Mouse (Mus musculus): ENCODE results near the gene Scyl1. TPM values are rescaled to one million over a fixed set of nuclear protein-coding genes. Genes with fewer than 3 reads are reported as not detected.

The Scyl1 gene
- polyA plus RNA-seq, 1 experiment from 2014 or later = 38.1 TPM

DNA sequence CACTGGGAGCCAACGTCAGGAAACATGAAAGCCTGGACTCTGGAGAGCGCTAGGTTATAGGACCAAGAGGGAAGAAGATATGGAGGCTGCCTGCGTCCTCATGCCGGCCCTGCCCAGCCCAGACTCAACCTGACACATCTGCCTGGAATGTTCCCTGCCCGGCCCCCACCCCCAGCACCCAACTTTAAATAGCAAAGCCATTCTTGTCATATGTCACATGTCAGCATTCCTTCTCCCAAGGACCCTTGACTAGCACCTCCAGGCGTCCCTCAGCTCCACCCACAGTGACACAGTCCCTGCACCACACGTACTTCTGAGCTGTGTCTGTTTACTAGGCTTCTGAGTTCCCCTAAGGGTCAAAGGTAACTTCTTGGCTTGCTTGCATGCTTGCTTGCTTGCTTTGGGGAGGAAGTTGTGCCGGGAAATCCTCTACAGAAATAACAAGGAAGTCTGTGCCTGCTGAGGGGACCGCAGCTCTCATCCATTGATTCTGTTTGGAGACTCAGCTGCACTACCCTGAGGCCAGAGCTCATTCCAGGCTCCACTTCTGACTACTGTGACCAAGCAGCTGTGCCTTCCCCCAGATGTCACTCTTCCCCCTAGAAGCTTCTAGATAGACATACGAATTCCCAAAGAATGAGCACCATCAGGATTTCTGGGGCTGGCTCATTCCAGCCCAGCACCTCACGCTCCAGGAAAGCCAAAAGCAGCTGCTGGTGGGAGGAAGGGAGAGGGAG, 39.1 kb upstream of the Scyl1 start:
- TF ChIP-seq EP300 (optimal IDR thresholded peaks at IDR 0.05) (peak; percentile 75), CTCF (IDR thresholded peaks at IDR 0.05; ENCODE audit: low read depth) (no peak)
- WGBS = 11% methylated on average over 11 of the region's 11 CpGs
- ATAC-seq (ENCODE audit: low FRiP score, low TSS enrichment) = peak; percentile 80
- peak overlapping the region; percentile 35; the same call in 1 of the 2 replicates for H3K9ac ChIP-seq (ENCODE audit: low read length)
- no peaks in the 10 kb centered on the region for H3K9me3 ChIP-seq (ENCODE audit: control insufficient read depth, low read length)
- peak overlapping the region; percentile 96 for H3K27ac ChIP-seq (replicated peaks)
- H3K27me3 ChIP-seq (ENCODE audit: control insufficient read depth, insufficient read depth, low read length) = no peaks in the 10 kb centered on the region
- DNase-seq (ENCODE audit: low spot score) = peak; percentile 78
- no peaks in the 10 kb centered on the region for H3K36me3 ChIP-seq (ENCODE audit: control insufficient read depth, insufficient read depth, low read length)
- peaks cover 33% of the 10 kb centered on the region for H3K4me1 ChIP-seq (replicated peaks; ENCODE audit: control insufficient read depth, insufficient read depth)
- peak overlapping the region; percentile 27; the same call in 1 of the 2 replicates for H3K4me2 ChIP-seq (replicated peaks; ENCODE audit: low read depth)
- H3K4me3 ChIP-seq (ENCODE audit: low read depth, low read length) = no peak overlapping the region

DNA sequence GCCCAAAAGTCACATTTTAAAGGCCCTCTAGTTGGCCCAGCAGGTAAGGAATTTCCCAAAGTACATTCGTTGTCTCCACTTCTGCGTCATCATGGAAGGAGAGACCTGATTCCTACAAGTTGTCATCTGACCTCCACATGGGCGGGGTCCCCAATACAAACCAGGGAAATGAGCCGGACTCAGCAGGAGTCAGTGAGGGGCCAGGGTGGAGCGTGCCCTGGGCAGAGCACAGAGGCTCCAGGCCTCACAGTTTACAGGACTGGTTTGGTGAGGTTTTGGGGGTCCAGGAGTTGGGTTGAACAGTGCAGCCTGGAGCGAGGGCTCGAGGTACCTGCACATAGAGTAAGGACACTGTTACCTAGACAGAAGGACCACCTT, 38.5 kb upstream of the Scyl1 start:
- Histone ChIP-seq H3K4me3 (ENCODE audit: low read depth, low read length) (no peak overlapping the region), H3K4me2 (replicated peaks; ENCODE audit: low read depth) (peak overlapping the region; percentile 27; the same call in 1 of the 2 replicates), H3K9ac (ENCODE audit: low read length) (peak overlapping the region; percentile 35; the same call in 1 of the 2 replicates), H3K27ac (replicated peaks) (peak overlapping the region; percentile 96), H3K36me3 (ENCODE audit: control insufficient read depth, insufficient read depth, low read length) (no peaks in the 10 kb centered on the region), H3K9me3 (ENCODE audit: control insufficient read depth, low read length) (no peaks in the 10 kb centered on the region), H3K4me1 (replicated peaks; ENCODE audit: control insufficient read depth, insufficient read depth) (peaks cover 35% of the 10 kb centered on the region), H3K27me3 (ENCODE audit: control insufficient read depth, insufficient read depth, low read length) (no peaks in the 10 kb centered on the region)
- TF ChIP-seq EP300 (optimal IDR thresholded peaks at IDR 0.05) = no peak
- no peak for TF ChIP-seq CTCF (IDR thresholded peaks at IDR 0.05; ENCODE audit: low read depth)
- 32% methylated on average over 7 of the region's 7 CpGs for WGBS
- peak; percentile 52 for ATAC-seq (ENCODE audit: low FRiP score, low TSS enrichment)
- DNase-seq (ENCODE audit: low spot score) = peak; percentile 66

DNA sequence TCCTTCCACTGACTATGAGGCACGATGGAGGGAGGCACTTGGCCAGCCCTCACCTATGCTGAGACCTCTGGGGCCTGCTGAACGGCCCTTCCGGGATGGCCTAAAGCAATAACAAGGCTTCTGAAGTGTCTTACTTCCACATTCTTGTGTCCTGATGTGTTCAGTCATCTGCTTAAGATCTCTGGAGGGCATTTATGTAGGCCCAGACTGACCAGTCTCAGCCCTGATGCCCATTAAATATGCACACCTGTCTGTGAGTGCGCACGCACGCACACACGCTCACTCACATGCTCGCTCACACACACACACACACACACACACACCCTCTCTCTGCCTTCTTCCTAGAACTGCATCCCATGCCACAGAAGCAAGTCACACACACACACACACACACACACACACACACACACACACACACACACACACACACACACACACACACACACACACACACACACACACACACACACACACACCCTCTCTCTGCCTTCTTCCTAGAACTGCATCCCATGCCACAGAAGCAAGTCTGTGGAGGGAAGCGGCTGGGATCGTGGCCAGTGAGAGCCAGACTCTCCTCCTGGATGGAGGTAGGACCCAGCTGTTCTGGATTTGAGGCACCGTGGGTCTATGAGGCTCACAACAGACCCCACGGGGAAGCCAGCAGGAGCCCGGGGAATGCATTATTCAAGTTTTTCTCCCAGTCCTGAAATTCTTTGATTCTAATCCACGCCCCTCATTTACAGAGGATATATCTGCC, 37.9 kb upstream of the Scyl1 start:
- WGBS = 52% methylated on average over 14 of the region's 14 CpGs
- H3K4me2 ChIP-seq (replicated peaks; ENCODE audit: low read depth) = no peak overlapping the region; the same call in 1 of the 2 replicates
- H3K27me3 ChIP-seq (ENCODE audit: control insufficient read depth, insufficient read depth, low read length) = no peaks in the 10 kb centered on the region
- ATAC-seq (ENCODE audit: low FRiP score, low TSS enrichment) (no peak), DNase-seq (ENCODE audit: low spot score) (no peak)
- H3K4me3 ChIP-seq (ENCODE audit: low read depth, low read length) = no peak overlapping the region
- H3K9ac ChIP-seq (ENCODE audit: low read length) = no peak overlapping the region
- peak overlapping the region; percentile 96 for H3K27ac ChIP-seq (replicated peaks)
- no peaks in the 10 kb centered on the region for H3K36me3 ChIP-seq (ENCODE audit: control insufficient read depth, insufficient read depth, low read length)
- no peaks in the 10 kb centered on the region for H3K9me3 ChIP-seq (ENCODE audit: control insufficient read depth, low read length)
- H3K4me1 ChIP-seq (replicated peaks; ENCODE audit: control insufficient read depth, insufficient read depth) = peaks cover 35% of the 10 kb centered on the region
- no peak for TF ChIP-seq EP300 (optimal IDR thresholded peaks at IDR 0.05)
- TF ChIP-seq CTCF (IDR thresholded peaks at IDR 0.05; ENCODE audit: low read depth) = no peak

DNA sequence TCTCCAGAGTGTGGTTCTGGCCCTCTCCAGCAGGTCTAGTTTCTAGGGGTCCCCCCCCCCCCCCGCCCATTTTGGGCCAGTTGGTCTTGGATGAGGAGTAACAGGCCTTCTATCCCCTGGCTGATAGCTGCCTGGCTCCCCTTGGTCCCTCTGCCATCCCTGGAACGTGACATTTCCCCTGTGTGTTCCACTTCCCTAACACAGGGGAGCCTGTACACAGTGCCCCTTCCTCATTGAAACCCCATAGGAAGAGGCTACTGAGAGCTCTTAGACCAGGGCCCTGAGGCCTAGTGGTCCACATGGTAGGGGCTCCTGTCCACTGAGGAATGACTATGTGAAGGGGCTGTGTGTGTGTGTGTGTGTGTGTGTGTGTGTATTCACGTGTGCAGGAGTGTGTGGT, 36.5 kb upstream of the Scyl1 start:
- TF ChIP-seq CTCF (IDR thresholded peaks at IDR 0.05; ENCODE audit: low read depth) (no peak), EP300 (optimal IDR thresholded peaks at IDR 0.05) (no peak)
- whole genome bisulfite sequencing = 64% methylated on average over 3 of the region's 3 CpGs
- H3K27ac ChIP-seq (replicated peaks) = peak overlapping the region; percentile 100
- no peak for ATAC-seq (ENCODE audit: low FRiP score, low TSS enrichment)
- H3K4me1 ChIP-seq (replicated peaks; ENCODE audit: control insufficient read depth, insufficient read depth) = peaks cover 35% of the 10 kb centered on the region
- H3K4me3 ChIP-seq (ENCODE audit: low read depth, low read length) = no peak overlapping the region
- H3K4me2 ChIP-seq (replicated peaks; ENCODE audit: low read depth) = no peak overlapping the region
- H3K9ac ChIP-seq (ENCODE audit: low read length) = no peak overlapping the region
- H3K27me3 ChIP-seq (ENCODE audit: control insufficient read depth, insufficient read depth, low read length) = no peaks in the 10 kb centered on the region
- no peaks in the 10 kb centered on the region for H3K9me3 ChIP-seq (ENCODE audit: control insufficient read depth, low read length)
- no peak for DNase-seq (ENCODE audit: low spot score)
- no peaks in the 10 kb centered on the region for H3K36me3 ChIP-seq (ENCODE audit: control insufficient read depth, insufficient read depth, low read length)

DNA sequence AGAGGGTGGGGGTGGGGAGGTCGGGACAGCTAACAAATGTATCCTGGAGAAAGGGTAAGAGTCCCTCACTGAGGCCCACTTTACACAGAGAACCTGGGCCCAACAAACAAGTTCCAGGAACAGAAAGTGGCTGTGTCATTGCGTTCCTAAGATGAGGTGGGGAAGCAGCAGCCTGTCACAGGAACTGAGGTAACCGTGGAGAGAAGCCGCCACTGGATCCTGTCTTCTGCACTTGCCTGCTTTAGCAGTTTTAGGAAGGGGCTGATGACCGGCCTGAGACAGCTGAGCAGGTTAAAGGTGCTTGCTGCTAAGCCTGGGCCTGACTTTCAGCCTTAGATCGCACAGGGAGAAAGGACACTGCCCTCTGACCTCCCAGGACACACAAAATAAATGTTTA, 35.6 kb upstream of the Scyl1 start:
- TF ChIP-seq EP300 (optimal IDR thresholded peaks at IDR 0.05) (no peak), CTCF (IDR thresholded peaks at IDR 0.05; ENCODE audit: low read depth) (no peak)
- 40% methylated on average over 6 of the region's 6 CpGs for WGBS
- no peak for DNase-seq (ENCODE audit: low spot score)
- Histone ChIP-seq H3K9me3 (ENCODE audit: control insufficient read depth, low read length) (no peaks in the 10 kb centered on the region), H3K36me3 (ENCODE audit: control insufficient read depth, insufficient read depth, low read length) (no peaks in the 10 kb centered on the region), H3K4me3 (ENCODE audit: low read depth, low read length) (no peak overlapping the region), H3K4me1 (replicated peaks; ENCODE audit: control insufficient read depth, insufficient read depth) (peaks cover 34% of the 10 kb centered on the region), H3K27me3 (ENCODE audit: control insufficient read depth, insufficient read depth, low read length) (no peaks in the 10 kb centered on the region), H3K27ac (replicated peaks) (peak overlapping the region; percentile 100), H3K9ac (ENCODE audit: low read length) (peak overlapping the region; percentile 51), H3K4me2 (replicated peaks; ENCODE audit: low read depth) (0 out of 2 replicates have a peak overlapping the region, but pooled peaks have one; percentile 29)
- no peak for ATAC-seq (ENCODE audit: low FRiP score, low TSS enrichment)

Measured in stomach, postnatal 0 days (tissue).